Mouse (Mus musculus) gastrocnemius, adult 2 months (tissue): ENCODE results near the gene Zfp189. TPM values are rescaled to one million over a fixed set of nuclear protein-coding genes. Genes with fewer than 3 reads are reported as not detected.

Experiments
- DNase-seq: peaks from one replicate; pipeline ENCODE4 v3.0.0; 2022
- H3K27ac ChIP-seq: fragments of 200-600 bp; 2 replicates; pipeline ENCODE4 v1.8.1; 2022; ENCODE audit warnings: mild to moderate bottlenecking
- H3K4me3 ChIP-seq: fragments of 200-600 bp; 2 replicates; pipeline ENCODE4 v1.8.1; 2022; ENCODE audit warnings: mild to moderate bottlenecking, moderate library complexity
- CTCF ChIP-seq: fragments of 200-600 bp; IDR thresholded peaks from 2 replicates; pipeline ENCODE4 v1.8.1; 2022; ENCODE audit warnings: antibody characterized with exemption, mild to moderate bottlenecking, moderate library complexity
- intact Hi-C: fragments of 180-260 bp; cut with DNase I; formaldehyde crosslinking; loops from one replicate; pipeline ENCODE4 v1.15.1; 2025
- total RNA-seq, 2 experiments: library from RNA; stranded (reverse); gene quantifications; 2 replicates each; pipeline ENCODE4 v1.2.3; 2021

Gene Zfp189
- total RNA-seq, 2 experiments from 2014 or later = 4.2 to 4.4 TPM

DNA sequence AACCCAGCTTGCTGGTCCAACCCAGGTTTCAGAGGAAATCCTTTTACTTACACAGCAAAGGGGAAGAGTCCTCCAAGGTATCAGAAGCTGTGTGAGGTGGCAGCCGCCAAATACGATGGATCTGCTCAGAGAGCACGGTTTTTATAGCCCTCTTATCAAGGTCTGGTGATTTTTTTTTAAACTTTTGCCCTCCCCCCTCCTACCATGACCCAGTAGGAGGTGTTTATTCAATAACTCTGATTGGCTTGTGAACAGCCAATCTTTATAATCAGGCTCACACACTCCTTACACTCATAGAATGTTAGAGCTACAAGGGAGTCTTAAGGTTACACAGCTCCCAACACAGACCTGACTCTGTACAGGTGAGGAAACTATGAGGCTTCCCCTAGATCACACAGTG is 28.4 kb downstream of the Zfp189 start, which contains the start of gene Aldob:
Gene Aldob (minus strand): TSS at position 164 of the 400 bp plus-strand sequence.
- no peak for TF ChIP-seq CTCF
- intact Hi-C loops = no loop called here
- H3K27ac ChIP-seq = no peak within 1 kb of the TSS
- no peak within 1 kb of the TSS for H3K4me3 ChIP-seq
- DNase-seq = no peak

DNA sequence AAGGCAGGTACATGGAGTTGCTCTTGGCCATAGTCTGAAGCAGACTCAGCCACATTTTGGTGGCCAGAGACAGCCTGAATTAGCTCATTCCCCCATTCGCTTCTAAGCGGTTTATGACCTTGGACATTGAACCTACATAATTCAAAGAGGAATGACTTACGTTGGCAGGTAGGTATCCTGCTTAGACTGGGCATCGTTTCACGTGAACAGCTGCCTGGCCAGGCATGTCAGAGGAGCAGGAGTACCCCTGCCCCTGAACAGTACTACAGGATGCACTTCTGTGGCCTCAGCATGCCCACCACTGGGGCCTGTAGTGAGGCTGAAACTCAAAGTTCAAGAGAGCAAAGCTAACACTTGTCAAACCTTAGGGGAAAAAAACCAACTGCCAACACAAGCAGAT is 32.4 kb downstream of the Zfp189 start:
- no peak for TF ChIP-seq CTCF
- no peak for DNase-seq
- H3K27ac ChIP-seq = no peak overlapping the region
- intact Hi-C loops = no loop called here
- H3K4me3 ChIP-seq = no peak overlapping the region

DNA sequence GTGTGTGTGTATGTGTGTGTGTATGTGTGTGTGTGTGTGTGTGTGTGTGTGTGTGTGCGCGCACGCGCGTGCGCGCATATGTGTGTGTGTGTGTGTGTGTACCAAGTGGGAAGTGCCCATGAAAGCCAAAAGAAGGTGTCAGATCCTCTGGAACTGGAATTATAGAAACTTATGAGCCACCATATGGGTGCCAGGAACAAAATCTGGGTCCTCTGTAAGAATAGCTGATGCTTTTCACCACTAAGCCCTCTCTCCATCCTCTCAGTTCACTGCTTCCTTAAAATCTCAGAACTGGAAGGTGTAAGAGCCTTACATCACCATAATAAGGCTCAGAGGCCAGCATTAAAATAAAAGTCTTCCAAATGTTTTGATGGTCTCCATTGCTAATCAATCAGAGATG is 36.4 kb downstream of the Zfp189 start:
- intact Hi-C loops = no loop called here
- no peak overlapping the region for H3K27ac ChIP-seq
- DNase-seq = no peak
- no peak overlapping the region for H3K4me3 ChIP-seq
- no peak for TF ChIP-seq CTCF

DNA sequence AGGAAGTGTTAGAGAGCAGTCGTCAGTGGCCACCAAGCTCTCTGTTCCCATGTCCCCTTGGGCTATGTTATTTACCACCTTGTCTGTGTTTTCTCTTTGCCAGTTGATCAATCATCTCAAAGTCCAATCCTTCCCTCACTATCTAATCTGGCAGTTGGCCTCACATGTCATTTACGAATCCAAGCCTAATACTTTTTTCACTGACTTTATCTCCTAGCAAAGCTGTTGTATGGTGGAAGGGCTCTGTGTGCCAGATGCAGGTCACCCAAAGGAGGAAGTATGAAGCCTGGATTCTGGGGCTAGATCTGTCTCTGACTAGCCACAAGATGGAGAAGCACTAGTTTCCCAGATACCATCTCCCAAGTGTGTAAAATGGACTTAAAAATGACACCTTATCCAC is 37.2 kb downstream of the Zfp189 start:
- intact Hi-C loops = no loop called here
- no peak for DNase-seq
- TF ChIP-seq CTCF = no peak

DNA sequence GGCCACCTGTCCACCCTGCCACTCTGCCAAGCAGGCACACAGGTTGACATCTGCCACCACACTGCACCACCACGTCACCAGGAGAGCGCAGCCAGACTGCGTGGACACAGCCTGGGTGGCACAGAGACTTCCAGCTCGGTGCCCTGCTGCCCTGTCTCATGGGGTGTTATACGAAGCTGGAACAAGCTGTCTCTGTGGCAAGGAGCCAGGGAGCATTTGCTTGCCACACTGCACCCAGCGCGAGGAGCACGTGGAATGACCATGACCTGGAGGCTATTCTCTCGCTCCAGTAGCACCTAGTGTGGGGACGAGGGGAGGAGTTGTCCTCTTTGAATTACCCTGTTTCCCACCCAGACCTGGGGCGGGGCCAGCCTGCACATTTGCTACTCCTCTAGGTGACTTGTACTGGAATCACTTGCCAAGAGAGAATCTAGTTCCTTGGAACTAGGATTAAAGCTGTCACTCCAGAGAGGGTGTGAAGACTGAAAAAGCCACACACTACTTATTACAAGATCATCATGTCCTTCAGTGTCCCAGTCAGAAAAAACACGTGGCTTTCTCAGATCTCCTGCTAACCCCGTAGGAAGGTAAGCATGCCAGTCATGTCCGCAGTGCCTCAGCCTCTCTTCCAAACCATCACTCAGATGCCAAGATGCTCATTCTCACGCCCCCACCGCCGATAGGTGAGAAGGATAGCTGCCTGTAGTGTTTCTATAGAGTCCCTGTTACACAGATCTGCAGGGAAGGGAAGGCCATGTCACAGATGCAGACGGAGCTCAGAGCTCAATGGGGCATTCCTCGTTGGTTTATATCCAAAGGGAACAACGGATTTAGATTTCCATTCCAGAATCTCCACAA is 39.2 kb downstream of the Zfp189 start:
- TF ChIP-seq CTCF = no peak
- intact Hi-C loops = no loop called here
- Histone ChIP-seq H3K27ac (peak overlapping the region; percentile 85), H3K4me3 (peak overlapping the region; percentile 30; the same call in 1 of the 2 replicates)
- DNase-seq = peak; percentile 91

More for the DNA sequence above, 37.2 kb downstream of the Zfp189 start:
- Histone ChIP-seq H3K27ac (no peak overlapping the region), H3K4me3 (no peak overlapping the region)

DNA sequence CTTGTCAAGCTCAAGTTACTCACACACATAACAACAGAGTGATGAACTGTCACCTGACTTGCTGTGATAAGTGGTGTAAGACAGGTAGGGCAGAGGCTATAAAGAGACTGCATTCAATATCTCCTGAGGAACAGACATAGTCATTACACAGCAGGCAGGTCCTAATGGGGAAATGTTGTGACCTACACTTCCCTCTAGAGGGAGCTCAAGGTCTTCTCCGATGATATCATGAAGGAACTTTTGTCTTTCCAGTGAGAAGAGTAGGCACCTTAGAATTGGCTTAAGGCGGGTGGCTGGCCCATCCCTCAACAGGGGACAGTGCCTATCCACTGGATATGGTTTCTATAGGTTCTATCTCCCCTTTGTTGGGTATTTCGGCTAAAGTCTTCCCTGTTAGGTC is 46.6 kb downstream of the Zfp189 start:
- intact Hi-C loops = no loop called here
- Histone ChIP-seq H3K4me3 (no peak overlapping the region), H3K27ac (no peak overlapping the region)
- TF ChIP-seq CTCF = peak; percentile 97
- peak; percentile 41 for DNase-seq

DNA sequence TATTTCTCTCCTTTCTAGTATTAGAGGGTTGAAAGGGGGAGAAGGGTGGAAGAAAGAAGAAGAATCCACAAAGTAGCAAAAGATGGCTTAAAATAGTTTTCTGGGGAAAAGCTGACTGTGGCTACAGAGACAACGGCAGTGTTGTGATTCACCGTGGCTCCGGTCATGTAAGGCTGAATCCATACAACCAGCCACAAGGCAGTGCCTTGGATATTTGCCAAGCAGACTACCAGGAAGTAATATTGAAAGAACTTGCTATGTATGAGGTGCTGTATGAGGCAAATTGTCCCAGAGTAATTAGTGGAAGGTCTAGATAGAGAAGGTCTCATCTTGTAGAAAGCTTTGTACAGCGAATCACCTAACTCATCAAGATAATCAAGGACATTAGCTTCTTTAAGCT is 51.2 kb downstream of the Zfp189 start:
- Histone ChIP-seq H3K4me3 (no peak overlapping the region), H3K27ac (no peak overlapping the region)
- intact Hi-C loops = no loop called here
- no peak for TF ChIP-seq CTCF
- DNase-seq = no peak

Other genes starting within 250 kb of the Zfp189 start
- not detected for gene Acnat2, start 113.0 kb upstream of the Zfp189 start, total RNA-seq
- gene Acnat1, start 47.3 kb upstream of the Zfp189 start, total RNA-seq = not detected
- gene Baat, start 14.6 kb upstream of the Zfp189 start, total RNA-seq = under 1 TPM in 1 of 2 experiments, not detected in 1; 0.39 TPM
- gene Mrpl50, start 83 bp upstream of the Zfp189 start, total RNA-seq = 10 to 100 TPM; 33.0 to 36.6 TPM
- not detected for gene Aldob, start 28.4 kb downstream of the Zfp189 start, total RNA-seq
- gene Tmem246, start 76.7 kb downstream of the Zfp189 start, total RNA-seq = 10 to 100 TPM; 32.1 to 34.0 TPM
- gene Rnf20, start 110.8 kb downstream of the Zfp189 start, total RNA-seq = 10 to 100 TPM; 32.3 to 32.6 TPM
- gene Ppp3r2, start 160.8 kb downstream of the Zfp189 start, total RNA-seq = not detected